Mouse (Mus musculus): ENCODE results near the gene Msx2. TPM values are rescaled to one million over a fixed set of nuclear protein-coding genes. Genes with fewer than 3 reads are reported as not detected.

Msx2 gene
- polyA plus RNA-seq (2012; rRNA removed) = 0.11 TPM in 1 of 2 replicates, not detected in the other

DNA sequence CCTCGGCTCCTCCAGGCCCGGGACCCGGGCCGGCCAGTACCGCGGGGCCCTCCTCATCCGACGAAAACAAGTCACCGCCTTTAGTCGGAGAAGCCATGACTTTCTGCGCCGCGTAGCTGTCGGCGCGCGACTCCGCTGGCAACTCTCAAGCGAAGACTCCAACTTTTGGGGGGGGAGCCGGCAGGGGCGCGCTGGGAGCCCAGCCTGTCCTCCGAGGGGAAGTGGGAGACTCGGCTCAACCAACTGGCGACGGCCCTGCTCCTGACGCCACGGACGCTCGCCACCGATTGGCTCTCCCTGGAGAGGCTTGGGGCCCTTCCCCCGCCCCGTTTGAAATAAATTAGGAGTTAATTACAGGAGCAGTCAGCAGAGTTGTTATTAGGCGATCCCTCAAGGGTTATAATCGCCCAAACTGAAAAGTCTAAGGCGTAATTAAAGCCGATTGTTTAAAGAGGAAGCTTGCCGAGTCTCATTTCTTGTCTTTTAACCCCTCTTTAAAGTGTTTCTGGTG, at the start of gene Msx2:
Gene Msx2, minus strand, starts transcription at position 461 of the 511 bp plus-strand sequence.
- Histone ChIP-seq H3K27me3 (ENCODE audit: control insufficient read depth, insufficient read depth, low read length) (peaks cover 68% of the 10 kb centered on the region), H3K4me1 (ENCODE audit: control insufficient read depth, insufficient read depth, insufficient read length, low read length) (peaks cover 2% of the 10 kb centered on the region; the same call in 1 of the 2 replicates), H3K4me3 (ENCODE audit: low read depth, low read length) (peak within 1 kb of the TSS; percentile 50), H3K27ac (ENCODE audit: insufficient read depth, low read depth, low read length) (no peak within 1 kb of the TSS), H3K36me3 (ENCODE audit: control insufficient read depth, insufficient read depth, low read length) (no peaks in the 10 kb centered on the region)
- no peak for TF ChIP-seq POLR2A (IDR thresholded peaks at IDR 0.05; ENCODE audit: low read depth, low read length)
- TF ChIP-seq CTCF (IDR thresholded peaks at IDR 0.05; ENCODE audit: extremely low read depth, insufficient read length, insufficient replicate concordance, low read depth, low read length) = no peak
- WGBS = 1% methylated on average over 38 of the region's 38 CpGs

DNA sequence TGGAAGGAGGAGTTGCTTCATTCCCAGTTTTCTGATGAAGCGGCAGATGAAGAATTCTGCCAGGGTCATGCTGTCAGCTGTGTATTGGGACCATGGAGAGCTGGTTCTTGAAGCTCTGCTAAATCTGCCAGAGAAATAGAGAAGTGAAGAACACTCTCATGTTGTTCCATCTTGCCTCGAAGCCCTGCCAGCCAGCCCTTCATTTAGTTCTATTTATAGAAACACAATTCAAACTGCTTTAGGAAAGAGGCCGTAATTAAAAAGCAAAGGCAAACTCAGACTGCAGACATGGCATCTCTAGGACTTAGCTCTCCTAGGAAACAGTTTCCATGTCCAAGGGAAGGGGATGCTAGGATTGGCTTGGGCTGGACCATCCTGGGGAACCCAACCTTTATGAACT, 48.6 kb upstream of the Msx2 start:
- no peak overlapping the region for H3K27ac ChIP-seq (ENCODE audit: insufficient read depth, low read depth, low read length)
- TF ChIP-seq POLR2A (IDR thresholded peaks at IDR 0.05; ENCODE audit: low read depth, low read length) (no peak), CTCF (IDR thresholded peaks at IDR 0.05; ENCODE audit: extremely low read depth, insufficient read length, insufficient replicate concordance, low read depth, low read length) (no peak)
- H3K36me3 ChIP-seq (ENCODE audit: control insufficient read depth, insufficient read depth, low read length) = no peaks in the 10 kb centered on the region
- WGBS = 59% methylated on average over 3 of the region's 3 CpGs
- H3K4me1 ChIP-seq (ENCODE audit: control insufficient read depth, insufficient read depth, insufficient read length, low read length) = no peaks in the 10 kb centered on the region
- no peaks in the 10 kb centered on the region for H3K27me3 ChIP-seq (ENCODE audit: control insufficient read depth, insufficient read depth, low read length)
- H3K4me3 ChIP-seq (ENCODE audit: low read depth, low read length) = no peak overlapping the region

DNA sequence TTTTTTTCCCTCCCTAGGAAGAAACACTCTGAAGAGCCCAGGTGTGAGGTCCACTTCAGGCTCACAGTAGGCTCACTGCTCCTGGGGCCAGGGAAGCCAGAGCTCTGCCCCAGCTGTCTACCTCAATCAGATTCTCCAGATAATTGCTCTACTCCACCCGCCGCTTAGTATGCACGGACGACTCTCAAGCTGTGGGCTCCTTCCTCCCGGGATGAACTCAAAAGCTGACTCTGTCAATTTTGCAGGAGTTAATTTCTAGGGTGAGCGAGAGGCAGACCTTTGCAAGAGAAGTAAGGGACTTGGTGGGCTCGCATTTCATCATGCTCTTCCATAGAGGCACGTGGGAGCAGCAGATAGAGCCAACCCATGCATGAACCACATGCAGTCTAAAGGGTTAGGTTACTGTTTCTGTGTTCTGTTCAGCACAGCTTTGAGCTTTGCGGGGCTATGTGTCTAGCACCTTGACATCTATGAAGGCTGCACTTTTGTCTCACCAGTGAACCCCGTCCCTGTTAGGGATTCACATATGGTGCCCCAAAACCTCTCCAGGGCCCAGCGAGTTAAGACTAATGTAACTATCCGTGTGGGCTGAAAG, 47.6 kb upstream of the Msx2 start:
- no peak overlapping the region for H3K27ac ChIP-seq (ENCODE audit: insufficient read depth, low read depth, low read length)
- WGBS = 66% methylated on average over 12 of the region's 12 CpGs

DNA sequence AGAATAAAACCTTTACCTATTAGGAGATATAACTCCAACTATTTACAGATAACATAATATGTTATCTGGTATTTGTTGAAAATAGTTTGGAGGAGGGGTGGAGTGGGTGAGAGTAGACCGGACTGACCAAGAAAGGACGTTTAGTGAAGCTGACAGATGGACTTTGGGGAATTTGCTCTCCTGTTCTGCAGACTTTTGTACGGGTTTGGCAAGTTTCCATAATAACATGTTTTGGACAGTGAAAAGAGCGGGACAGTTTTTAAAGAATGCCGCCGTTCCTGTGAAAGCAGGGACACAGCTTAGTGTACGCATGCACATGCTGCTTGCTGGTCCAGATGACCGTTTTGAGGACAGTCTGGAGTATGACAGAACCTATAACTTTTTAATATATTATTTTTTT, 46.9 kb upstream of the Msx2 start:
- 55% methylated on average over 8 of the region's 8 CpGs for WGBS
- TF ChIP-seq CTCF (IDR thresholded peaks at IDR 0.05; ENCODE audit: extremely low read depth, insufficient read length, insufficient replicate concordance, low read depth, low read length) (no peak), POLR2A (IDR thresholded peaks at IDR 0.05; ENCODE audit: low read depth, low read length) (no peak)
- H3K4me3 ChIP-seq (ENCODE audit: low read depth, low read length) = no peak overlapping the region

More for the DNA sequence above, 47.6 kb upstream of the Msx2 start:
- Histone ChIP-seq H3K4me1 (ENCODE audit: control insufficient read depth, insufficient read depth, insufficient read length, low read length) (no peaks in the 10 kb centered on the region), H3K27me3 (ENCODE audit: control insufficient read depth, insufficient read depth, low read length) (no peaks in the 10 kb centered on the region), H3K4me3 (ENCODE audit: low read depth, low read length) (no peak overlapping the region), H3K36me3 (ENCODE audit: control insufficient read depth, insufficient read depth, low read length) (no peaks in the 10 kb centered on the region)
- TF ChIP-seq POLR2A (IDR thresholded peaks at IDR 0.05; ENCODE audit: low read depth, low read length) (no peak), CTCF (IDR thresholded peaks at IDR 0.05; ENCODE audit: extremely low read depth, insufficient read length, insufficient replicate concordance, low read depth, low read length) (no peak)

DNA sequence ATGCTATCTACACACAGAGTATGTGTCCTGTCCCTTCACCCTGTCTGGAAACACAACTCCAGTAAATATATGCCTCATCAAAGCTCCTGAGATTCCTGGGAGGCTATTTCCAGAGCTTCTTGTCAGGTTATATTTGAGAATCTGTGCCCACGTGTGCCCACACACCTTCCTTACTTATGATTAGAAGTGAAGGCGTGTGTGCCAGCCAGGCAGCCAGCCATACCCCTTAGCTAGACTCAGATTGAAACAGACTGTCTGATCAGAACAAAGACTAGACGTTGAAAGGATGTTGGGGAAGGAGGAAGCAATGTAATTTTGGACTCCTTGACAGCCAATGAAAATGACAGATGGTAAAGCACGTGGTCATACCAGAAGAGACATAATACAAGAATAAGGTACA, 45.4 kb upstream of the Msx2 start:
- WGBS = 60% methylated on average over 4 of the region's 4 CpGs
- H3K36me3 ChIP-seq (ENCODE audit: control insufficient read depth, insufficient read depth, low read length) = no peaks in the 10 kb centered on the region

More for the DNA sequence above, 46.9 kb upstream of the Msx2 start:
- no peaks in the 10 kb centered on the region for H3K4me1 ChIP-seq (ENCODE audit: control insufficient read depth, insufficient read depth, insufficient read length, low read length)
- no peak overlapping the region for H3K27ac ChIP-seq (ENCODE audit: insufficient read depth, low read depth, low read length)
- no peaks in the 10 kb centered on the region for H3K36me3 ChIP-seq (ENCODE audit: control insufficient read depth, insufficient read depth, low read length)
- no peaks in the 10 kb centered on the region for H3K27me3 ChIP-seq (ENCODE audit: control insufficient read depth, insufficient read depth, low read length)

DNA sequence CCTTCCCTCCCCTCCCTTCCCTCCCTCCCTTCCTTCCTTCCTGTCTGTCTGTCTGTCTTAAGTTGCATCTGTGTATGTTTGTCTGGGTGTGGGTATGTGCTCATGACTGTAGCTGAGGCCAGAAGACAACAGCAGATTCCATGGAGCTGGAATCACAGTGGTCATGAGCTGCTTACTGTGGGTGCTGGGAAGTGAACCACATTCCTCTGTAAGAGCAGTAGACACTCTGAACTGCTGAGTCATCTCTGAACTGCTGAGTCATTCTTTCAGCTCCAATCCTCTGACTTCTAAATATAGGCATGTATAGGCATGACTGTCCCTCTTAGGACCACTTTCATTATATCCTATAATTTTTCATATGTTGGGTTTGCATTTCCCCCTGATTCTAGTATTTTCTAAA, 41.7 kb upstream of the Msx2 start:
- Histone ChIP-seq H3K4me3 (ENCODE audit: low read depth, low read length) (no peak overlapping the region), H3K27ac (ENCODE audit: insufficient read depth, low read depth, low read length) (no peak overlapping the region), H3K27me3 (ENCODE audit: control insufficient read depth, insufficient read depth, low read length) (no peaks in the 10 kb centered on the region; the same call in 1 of the 2 replicates), H3K36me3 (ENCODE audit: control insufficient read depth, insufficient read depth, low read length) (no peaks in the 10 kb centered on the region), H3K4me1 (ENCODE audit: control insufficient read depth, insufficient read depth, insufficient read length, low read length) (no peaks in the 10 kb centered on the region)
- TF ChIP-seq CTCF (IDR thresholded peaks at IDR 0.05; ENCODE audit: extremely low read depth, insufficient read length, insufficient replicate concordance, low read depth, low read length) = no peak
- TF ChIP-seq POLR2A (IDR thresholded peaks at IDR 0.05; ENCODE audit: low read depth, low read length) = no peak

More for the DNA sequence above, 45.4 kb upstream of the Msx2 start:
- no peak overlapping the region for H3K27ac ChIP-seq (ENCODE audit: insufficient read depth, low read depth, low read length)
- TF ChIP-seq POLR2A (IDR thresholded peaks at IDR 0.05; ENCODE audit: low read depth, low read length) = no peak
- no peak for TF ChIP-seq CTCF (IDR thresholded peaks at IDR 0.05; ENCODE audit: extremely low read depth, insufficient read length, insufficient replicate concordance, low read depth, low read length)
- no peak overlapping the region for H3K4me3 ChIP-seq (ENCODE audit: low read depth, low read length)
- H3K27me3 ChIP-seq (ENCODE audit: control insufficient read depth, insufficient read depth, low read length) = no peaks in the 10 kb centered on the region
- H3K4me1 ChIP-seq (ENCODE audit: control insufficient read depth, insufficient read depth, insufficient read length, low read length) = no peaks in the 10 kb centered on the region

DNA sequence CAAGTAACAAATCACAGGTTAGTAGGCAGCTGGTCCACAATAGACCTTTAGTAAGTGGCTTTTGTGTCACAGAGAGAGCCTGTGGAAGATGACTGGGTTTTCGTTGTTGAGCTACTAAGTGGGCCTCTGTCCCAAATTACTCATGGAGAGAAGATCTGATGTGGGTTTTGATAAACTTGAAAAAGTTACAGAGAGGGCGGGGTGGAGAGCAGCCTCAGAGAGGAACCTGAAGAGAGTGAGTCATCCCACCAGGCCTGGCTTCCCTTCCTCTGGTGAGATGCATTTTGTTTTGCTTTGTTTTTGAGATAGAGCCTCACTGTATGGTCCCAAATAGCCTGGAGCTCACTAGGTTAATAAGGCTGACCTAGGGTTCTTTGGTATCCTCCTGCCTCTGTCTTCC, 38.5 kb upstream of the Msx2 start:
- Histone ChIP-seq H3K4me3 (ENCODE audit: low read depth, low read length) (no peak overlapping the region), H3K36me3 (ENCODE audit: control insufficient read depth, insufficient read depth, low read length) (no peaks in the 10 kb centered on the region), H3K27me3 (ENCODE audit: control insufficient read depth, insufficient read depth, low read length) (no peaks in the 10 kb centered on the region; the same call in 1 of the 2 replicates), H3K4me1 (ENCODE audit: control insufficient read depth, insufficient read depth, insufficient read length, low read length) (no peaks in the 10 kb centered on the region), H3K27ac (ENCODE audit: insufficient read depth, low read depth, low read length) (no peak overlapping the region)
- TF ChIP-seq CTCF (IDR thresholded peaks at IDR 0.05; ENCODE audit: extremely low read depth, insufficient read length, insufficient replicate concordance, low read depth, low read length) (no peak), POLR2A (IDR thresholded peaks at IDR 0.05; ENCODE audit: low read depth, low read length) (no peak)
- 70% methylated on average over 2 of the region's 2 CpGs for WGBS

Measured in small intestine, adult 2 months (tissue).